Mouse (Mus musculus): Measurements from ENCODE around the gene Nucb2. TPM values are rescaled to one million over a fixed set of nuclear protein-coding genes. Genes with fewer than 3 reads are reported as not detected.

Gene Nucb2
- polyA plus RNA-seq, 1 experiment from 2014 or later = 10.1 TPM

- Histone ChIP-seq H3K4me3 (no peak overlapping the region), H3K27ac (no peak overlapping the region), H3K27me3 (ENCODE audit: poor library complexity, severe bottlenecking) (no peaks in the 10 kb centered on the region), H3K9me3 (no peaks in the 10 kb centered on the region; the same call in 1 of the 2 replicates), H3K4me1 (no peaks in the 10 kb centered on the region), H3K36me3 (replicated peaks) (no peaks in the 10 kb centered on the region)
- no peak for DNase-seq (ENCODE audit: extremely low spot score, low spot score)
- 87% methylated on average over 7 of the region's 7 CpGs for WGBS
Observed at GRCm38 (mm10) chr7:116493267-116494003, 10.7 kb upstream of the Nucb2 start.

GRCm38 (mm10) chr7:116494618-116495017 is 9.6 kb upstream of the Nucb2 start:
- no peak for DNase-seq (ENCODE audit: extremely low spot score, low spot score)
- Histone ChIP-seq H3K4me3 (no peak overlapping the region), H3K27me3 (ENCODE audit: poor library complexity, severe bottlenecking) (no peaks in the 10 kb centered on the region), H3K27ac (no peak overlapping the region), H3K36me3 (replicated peaks) (no peaks in the 10 kb centered on the region), H3K4me1 (no peaks in the 10 kb centered on the region), H3K9me3 (no peaks in the 10 kb centered on the region; the same call in 1 of the 2 replicates)
- 84% methylated on average over 5 of the region's 5 CpGs for WGBS

- H3K4me1 ChIP-seq = peaks cover 5% of the 10 kb centered on the region; the same call in 1 of the 2 replicates
- 92% methylated on average over 4 of the region's 4 CpGs for WGBS
- H3K27ac ChIP-seq = no peak overlapping the region
- H3K4me3 ChIP-seq = no peak overlapping the region
- no peaks in the 10 kb centered on the region; the same call in 1 of the 2 replicates for H3K9me3 ChIP-seq
- no peak for DNase-seq (ENCODE audit: extremely low spot score, low spot score)
- H3K27me3 ChIP-seq (ENCODE audit: poor library complexity, severe bottlenecking) = no peaks in the 10 kb centered on the region
- no peaks in the 10 kb centered on the region for H3K36me3 ChIP-seq (replicated peaks)
Observed at GRCm38 (mm10) chr7:116496760-116497159, 7.4 kb upstream of the Nucb2 start.

- peak overlapping the region; percentile 91 for H3K27ac ChIP-seq
Observed at GRCm38 (mm10) chr7:116504818-116505170, 625 bp downstream of the Nucb2 start.

GRCm38 (mm10) chr7:116514030-116514429 is 9.9 kb downstream of the Nucb2 start:
- Histone ChIP-seq H3K4me1 (peaks cover 3% of the 10 kb centered on the region; the same call in 1 of the 2 replicates), H3K4me3 (no peak overlapping the region), H3K9me3 (no peaks in the 10 kb centered on the region), H3K27me3 (ENCODE audit: poor library complexity, severe bottlenecking) (no peaks in the 10 kb centered on the region), H3K27ac (no peak overlapping the region), H3K36me3 (replicated peaks) (peaks cover 18% of the 10 kb centered on the region)
- DNase-seq (ENCODE audit: extremely low spot score, low spot score) = no peak
- 91% methylated on average over 5 of the region's 5 CpGs for WGBS

More at GRCm38 (mm10) chr7:116504818-116505170, 625 bp downstream of the Nucb2 start:
- H3K27me3 ChIP-seq (ENCODE audit: poor library complexity, severe bottlenecking) = peaks cover 5% of the 10 kb centered on the region; the same call in 1 of the 2 replicates
- H3K9me3 ChIP-seq = no peaks in the 10 kb centered on the region
- peaks cover 4% of the 10 kb centered on the region for H3K36me3 ChIP-seq (replicated peaks)
- no peak for DNase-seq (ENCODE audit: extremely low spot score, low spot score)
- WGBS = 8% methylated on average over 6 of the region's 6 CpGs
- H3K4me1 ChIP-seq = peaks cover 27% of the 10 kb centered on the region
- peak overlapping the region; percentile 81 for H3K4me3 ChIP-seq

- no peaks in the 10 kb centered on the region for H3K9me3 ChIP-seq
- H3K36me3 ChIP-seq (replicated peaks) = peaks cover 17% of the 10 kb centered on the region
- DNase-seq (ENCODE audit: extremely low spot score, low spot score) = no peak
- 82% methylated on average over 9 of the region's 9 CpGs for WGBS
- H3K4me3 ChIP-seq = no peak overlapping the region
- peaks cover 3% of the 10 kb centered on the region; the same call in 1 of the 2 replicates for H3K4me1 ChIP-seq
- H3K27me3 ChIP-seq (ENCODE audit: poor library complexity, severe bottlenecking) = no peaks in the 10 kb centered on the region
- H3K27ac ChIP-seq = no peak overlapping the region
Observed at GRCm38 (mm10) chr7:116514546-116514945, 10.4 kb downstream of the Nucb2 start.

- Histone ChIP-seq H3K4me3 (no peak overlapping the region), H3K27ac (no peak overlapping the region), H3K4me1 (peaks cover 3% of the 10 kb centered on the region; the same call in 1 of the 2 replicates), H3K9me3 (no peaks in the 10 kb centered on the region), H3K27me3 (ENCODE audit: poor library complexity, severe bottlenecking) (no peaks in the 10 kb centered on the region), H3K36me3 (replicated peaks) (peaks cover 12% of the 10 kb centered on the region)
- DNase-seq (ENCODE audit: extremely low spot score, low spot score) = no peak
- 95% methylated on average over 7 of the region's 7 CpGs for WGBS
Observed at GRCm38 (mm10) chr7:116515059-116515458, 10.9 kb downstream of the Nucb2 start.

- H3K4me3 ChIP-seq = no peak overlapping the region
Observed at GRCm38 (mm10) chr7:116515514-116516135, 11.5 kb downstream of the Nucb2 start.

GRCm38 (mm10) chr7:116517240-116517639 is 13.1 kb downstream of the Nucb2 start:
- 75% methylated on average over 5 of the region's 5 CpGs for WGBS
- Histone ChIP-seq H3K4me3 (no peak overlapping the region), H3K4me1 (peaks cover 3% of the 10 kb centered on the region; the same call in 1 of the 2 replicates), H3K27me3 (ENCODE audit: poor library complexity, severe bottlenecking) (no peaks in the 10 kb centered on the region), H3K9me3 (no peaks in the 10 kb centered on the region), H3K27ac (no peak overlapping the region), H3K36me3 (replicated peaks) (peaks cover 8% of the 10 kb centered on the region)
- DNase-seq (ENCODE audit: extremely low spot score, low spot score) = no peak

More at GRCm38 (mm10) chr7:116515514-116516135, 11.5 kb downstream of the Nucb2 start:
- Histone ChIP-seq H3K27me3 (ENCODE audit: poor library complexity, severe bottlenecking) (no peaks in the 10 kb centered on the region), H3K4me1 (peaks cover 3% of the 10 kb centered on the region; the same call in 1 of the 2 replicates), H3K9me3 (no peaks in the 10 kb centered on the region), H3K27ac (no peak overlapping the region), H3K36me3 (replicated peaks) (peaks cover 6% of the 10 kb centered on the region; the same call in 1 of the 2 replicates)
- DNase-seq (ENCODE audit: extremely low spot score, low spot score) = no peak
- 88% methylated on average over 13 of the region's 13 CpGs for WGBS

GRCm38 (mm10) chr7:116518155-116518554 is 14.0 kb downstream of the Nucb2 start:
- 87% methylated on average over 5 of the region's 5 CpGs for WGBS
- DNase-seq (ENCODE audit: extremely low spot score, low spot score) = no peak
- Histone ChIP-seq H3K36me3 (replicated peaks) (peaks cover 17% of the 10 kb centered on the region), H3K27ac (no peak overlapping the region), H3K9me3 (no peaks in the 10 kb centered on the region), H3K4me1 (peaks cover 3% of the 10 kb centered on the region; the same call in 1 of the 2 replicates), H3K4me3 (no peak overlapping the region), H3K27me3 (ENCODE audit: poor library complexity, severe bottlenecking) (no peaks in the 10 kb centered on the region)

- Histone ChIP-seq H3K4me3 (no peak overlapping the region), H3K27me3 (ENCODE audit: poor library complexity, severe bottlenecking) (no peaks in the 10 kb centered on the region), H3K36me3 (replicated peaks) (peaks cover 33% of the 10 kb centered on the region), H3K4me1 (peaks cover 3% of the 10 kb centered on the region; the same call in 1 of the 2 replicates), H3K27ac (no peak overlapping the region), H3K9me3 (no peaks in the 10 kb centered on the region)
- no peak for DNase-seq (ENCODE audit: extremely low spot score, low spot score)
- WGBS = 67% methylated on average over 3 of the region's 3 CpGs
Observed at GRCm38 (mm10) chr7:116519805-116520204, 15.6 kb downstream of the Nucb2 start.

- Histone ChIP-seq H3K36me3 (replicated peaks) (peaks cover 70% of the 10 kb centered on the region), H3K9me3 (no peaks in the 10 kb centered on the region), H3K4me3 (no peak overlapping the region), H3K4me1 (no peaks in the 10 kb centered on the region), H3K27me3 (ENCODE audit: poor library complexity, severe bottlenecking) (no peaks in the 10 kb centered on the region), H3K27ac (no peak overlapping the region)
- 90% methylated on average over 2 of the region's 2 CpGs for WGBS
- no peak for DNase-seq (ENCODE audit: extremely low spot score, low spot score)
Observed at GRCm38 (mm10) chr7:116524577-116524976, 20.4 kb downstream of the Nucb2 start.

GRCm38 (mm10) chr7:116529793-116530192 is 25.6 kb downstream of the Nucb2 start:
- WGBS = 78% methylated on average over 4 of the region's 4 CpGs
- Histone ChIP-seq H3K27me3 (ENCODE audit: poor library complexity, severe bottlenecking) (no peaks in the 10 kb centered on the region), H3K27ac (no peak overlapping the region), H3K36me3 (replicated peaks) (peaks cover 63% of the 10 kb centered on the region), H3K4me1 (peaks cover 8% of the 10 kb centered on the region), H3K4me3 (no peak overlapping the region), H3K9me3 (no peaks in the 10 kb centered on the region)
- no peak for DNase-seq (ENCODE audit: extremely low spot score, low spot score)

Data from forebrain, embryonic 10.5 days (tissue).